Mouse (Mus musculus) ovary, adult 10 weeks (tissue): ENCODE measurements around the gene Eif4g3. TPM values are rescaled to one million over a fixed set of nuclear protein-coding genes. Genes with fewer than 3 reads are reported as not detected.

Experiments
- polyA plus RNA-seq: library from polyadenylated mRNA; stranded (reverse); fragments of 350-450 nt; fragmentation: Illumina TruSeq; extraction: RNeasy Lipid Tissue Mini Kit (QIAGEN cat#74804); gene quantifications from one replicate; pipeline ENCODE4 v1.2.3, GENCODE M21; 2014

Eif4g3 gene
- 38.5 TPM for polyA plus RNA-seq

GRCm38 (mm10) chr4:137992890-137993289 lies at the start of gene Eif4g3:
TSS of gene Eif4g3 (plus strand) at chr4:137993022.

GRCm38 (mm10) chr4:138216200-138216890 lies 223.5 kb downstream of the Eif4g3 start, which contains the start of gene Hp1bp3:
TSS of gene Hp1bp3 (plus strand) at chr4:138216296.

DNA sequence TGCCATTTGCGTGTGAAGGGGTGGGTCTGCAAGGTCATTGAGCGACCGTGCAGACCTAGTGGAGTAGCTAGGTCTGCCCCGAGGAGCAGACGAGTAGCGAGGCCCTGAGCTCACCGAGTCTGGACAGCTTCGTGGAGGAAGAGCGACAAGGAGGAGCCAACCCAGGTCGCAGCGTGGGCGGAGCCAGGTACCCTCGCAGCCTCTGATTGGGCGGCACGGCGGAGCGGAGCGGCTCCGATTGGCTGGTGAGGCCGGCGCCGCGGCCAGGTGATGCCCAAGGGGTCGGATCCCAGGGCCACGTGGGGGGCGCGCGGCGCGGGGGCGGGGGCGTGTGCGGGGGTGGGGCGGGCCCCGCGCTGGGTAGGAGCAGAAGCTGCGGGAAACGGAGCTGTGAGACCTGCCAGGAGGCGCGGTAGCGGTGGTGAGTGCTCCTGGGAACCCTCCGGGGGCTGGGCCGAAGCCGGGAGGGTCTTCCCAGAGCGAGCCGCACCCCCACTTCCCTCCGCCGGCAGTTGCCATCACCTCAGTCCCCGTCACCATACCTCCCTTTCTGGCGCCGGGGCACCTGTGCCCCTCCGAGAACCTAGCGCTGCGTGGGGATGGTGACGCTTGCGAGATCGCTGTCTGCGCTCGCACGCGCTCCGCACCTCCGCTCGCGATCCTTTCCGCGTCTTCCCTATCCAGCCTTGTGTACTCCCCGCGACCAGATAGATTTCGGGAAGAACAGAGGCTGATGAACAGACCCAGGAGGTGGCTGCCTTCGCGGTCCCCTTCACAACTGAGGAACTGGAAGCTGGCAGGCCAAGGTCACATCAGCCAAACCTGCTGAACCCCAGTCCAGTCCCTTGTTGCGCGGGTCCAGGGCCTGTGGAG lies 257.5 kb downstream of the Eif4g3 start, which contains the start of the genes Sh2d5 and Kif17:
Gene Sh2d5, plus strand, starts transcription at position 316 of the 873 bp plus-strand sequence.
Gene Kif17, plus strand, starts transcription at position 348 of the 873 bp plus-strand sequence.

Other genes starting within 250 kb of the Eif4g3 start
- gene Alpl, start 196.6 kb upstream of the Eif4g3 start, polyA plus RNA-seq, result 2.4 TPM
- gene Ece1, start 130.8 kb upstream of the Eif4g3 start, polyA plus RNA-seq, result 32.0 TPM
- gene Hp1bp3, start 223.3 kb downstream of the Eif4g3 start, polyA plus RNA-seq, result 187 TPM